Mouse (Mus musculus) lung, postnatal 36 days (tissue): Measurements from ENCODE around the gene Prss3.
"Not testable (repeated sequence)": the region's sequence is repeated elsewhere in the genome, so short reads cannot be mapped to it uniquely, and the experiment has no call there.

Source experiments
- DNase-seq: peaks from one replicate; pipeline ENCODE4 v3.0.0; 2022; ENCODE audit warnings: mixed read lengths

The Prss3 gene

GRCm38 (mm10) chr6:41377578-41377977 lies at the start of gene Prss3:
Prss3 (minus strand) TSS chr6:41377678.
- DNase-seq, result not testable (repeated sequence)

GRCm38 (mm10) chr6:41392056-41392455 lies 14.6 kb upstream of the Prss3 start, which contains the start of gene Gm5771:
Gm5771 (plus strand) TSS chr6:41392356.
- not testable (repeated sequence) for DNase-seq

GRCm38 (mm10) chr6:41391640-41392039 lies 14.2 kb upstream of the Prss3 start:
- DNase-seq, result not testable (repeated sequence)

GRCm38 (mm10) chr6:41386781-41387180 lies 9.3 kb upstream of the Prss3 start:
- no peak for DNase-seq

GRCm38 (mm10) chr6:41373772-41374171 lies 3.7 kb downstream of the Prss3 start:
- DNase-seq, result not testable (repeated sequence)

- DNase-seq, result no peak
Measured at GRCm38 (mm10) chr6:41353932-41354331, 23.5 kb downstream of the Prss3 start, which contains the start of gene Try10. Try10 (plus strand) TSS chr6:41354105.
